Mouse (Mus musculus) C2C12 (cell line): ENCODE results near the gene Bcas2.

Experiments used
- CEBPB ChIP-seq: IDR thresholded peaks from one replicate; pipeline ENCODE4 v1.6.1; 2011; ENCODE audit warnings: low read depth, mild to moderate bottlenecking, control low read depth, moderate library complexity
- CTCF ChIP-seq: IDR thresholded peaks from one replicate; pipeline ENCODE4 v1.5.1; 2011; ENCODE audit not compliant: control insufficient read depth, insufficient read depth, insufficient read length
- USF1 ChIP-seq: IDR thresholded peaks from one replicate; pipeline ENCODE4 v1.6.1; 2011; ENCODE audit warnings: low read depth, mild to moderate bottlenecking, control low read depth, moderate library complexity

DNA sequence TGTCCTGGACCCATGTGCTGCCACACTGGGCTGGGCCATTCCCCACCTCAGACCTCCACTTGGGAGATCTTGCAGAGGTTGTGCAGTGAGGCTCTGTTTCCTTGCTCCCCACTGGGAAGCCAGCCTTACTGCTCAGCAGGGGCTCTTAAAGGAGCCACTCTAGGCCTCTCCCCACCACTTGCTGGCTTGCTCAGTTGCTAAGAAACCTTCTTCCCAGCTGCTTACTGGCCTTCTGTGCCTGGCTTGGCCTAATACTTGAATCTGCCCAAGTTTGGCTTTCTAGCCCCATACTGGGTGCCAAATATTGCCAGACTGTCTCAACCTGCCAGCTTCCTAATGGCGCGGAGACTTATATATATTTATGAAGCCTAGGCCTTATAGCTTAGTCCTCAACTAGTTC is 17.4 kb downstream of the Bcas2 start:
- no peak for TF ChIP-seq USF1
- no peak for TF ChIP-seq CTCF
- no peak for TF ChIP-seq CEBPB
